Mouse (Mus musculus): ENCODE data around the gene Hist1h1b.
"Not testable (repeated sequence)": the region's sequence is repeated elsewhere in the genome, so short reads cannot be mapped to it uniquely, and the experiment has no call there.

- TF ChIP-seq POLR2A (IDR thresholded peaks at IDR 0.05; ENCODE audit: insufficient read length, low read depth) = peak; percentile 67
- peak; percentile 87 for TF ChIP-seq E2F4 (IDR thresholded peaks at IDR 0.05; ENCODE audit: insufficient read depth)
- TF ChIP-seq TCF3 (IDR thresholded peaks at IDR 0.05; ENCODE audit: insufficient read length, low read depth); MYOD1 (IDR thresholded peaks at IDR 0.05; ENCODE audit: control insufficient read depth in 1 of 3, insufficient read length in 2 of 3, low read depth in 2 of 3); USF1 (IDR thresholded peaks at IDR 0.05; ENCODE audit: low read depth): not testable (repeated sequence)
- peak; percentile 78 for TF ChIP-seq POLR2AphosphoS2 (IDR thresholded peaks at IDR 0.05; ENCODE audit: insufficient read length, low read depth)
These were observed 6.6 kb upstream of the Hist1h1b start, which contains the start of the genes Hist1h2an and Hist1h2bp for GRCm38 (mm10) chr13:21786899-21787629.
